Mouse (Mus musculus): ENCODE data around the gene D630003M21Rik. TPM values are rescaled to one million over a fixed set of nuclear protein-coding genes. Genes with fewer than 3 reads are reported as not detected.

Gene D630003M21Rik
- polyA plus RNA-seq, 1 experiment from 2014 or later = 1.9 TPM

- Histone ChIP-seq H3K4me3 (ENCODE audit: low read length) (no peak overlapping the region), H3K36me3 (ENCODE audit: control insufficient read depth, insufficient read depth, low read length) (no peaks in the 10 kb centered on the region), H3K4me2 (ENCODE audit: low read length) (no peak overlapping the region), H3K9ac (ENCODE audit: low read depth, low read length) (no peak overlapping the region), H3K4me1 (ENCODE audit: control insufficient read depth, insufficient read depth, low read depth, low read length) (no peaks in the 10 kb centered on the region; the same call in 1 of the 2 replicates), H3K27ac (ENCODE audit: low read depth, low read length) (no peak overlapping the region), H3K9me3 (ENCODE audit: control insufficient read depth, low read length) (no peaks in the 10 kb centered on the region), H3K27me3 (replicated peaks; ENCODE audit: control insufficient read depth, insufficient read depth, low read length) (no peaks in the 10 kb centered on the region)
- no peak for ATAC-seq
- WGBS = 74% methylated on average over 6 of the region's 6 CpGs
Measured at GRCm38 (mm10) chr2:158169351-158169750, 59.7 kb downstream of the D630003M21Rik start.

DNA sequence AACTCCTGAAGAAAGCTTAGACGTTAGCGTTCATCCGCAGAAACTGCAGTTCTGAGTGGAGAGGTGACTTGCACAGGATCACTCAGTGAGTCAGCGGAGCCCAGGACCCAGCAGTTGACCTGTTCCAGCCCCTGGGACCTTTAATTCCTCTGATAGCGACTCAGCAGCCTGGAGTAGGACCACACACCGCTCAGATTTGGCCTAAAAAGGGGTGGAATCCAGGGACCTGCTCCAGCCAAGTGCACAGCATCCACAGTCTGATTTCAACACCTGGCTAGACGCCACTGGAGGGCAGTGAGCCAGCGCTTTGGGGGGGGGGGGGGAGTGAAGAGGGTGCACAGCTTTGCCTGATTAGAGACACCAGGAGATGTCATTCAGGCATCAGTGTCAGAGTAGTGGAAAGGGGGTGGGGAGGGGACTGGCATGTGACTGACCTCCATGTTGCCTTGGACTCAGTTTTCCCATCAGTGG is 60.2 kb downstream of the D630003M21Rik start:
- ATAC-seq = no peak
- H3K27me3 ChIP-seq (replicated peaks; ENCODE audit: control insufficient read depth, insufficient read depth, low read length) = no peaks in the 10 kb centered on the region
- H3K4me1 ChIP-seq (ENCODE audit: control insufficient read depth, insufficient read depth, low read depth, low read length) = no peaks in the 10 kb centered on the region; the same call in 1 of the 2 replicates
- no peak overlapping the region for H3K9ac ChIP-seq (ENCODE audit: low read depth, low read length)
- no peak overlapping the region for H3K27ac ChIP-seq (ENCODE audit: low read depth, low read length)
- no peak overlapping the region for H3K4me3 ChIP-seq (ENCODE audit: low read length)
- no peaks in the 10 kb centered on the region for H3K9me3 ChIP-seq (ENCODE audit: control insufficient read depth, low read length)
- WGBS = 60% methylated on average over 8 of the region's 8 CpGs
- H3K36me3 ChIP-seq (ENCODE audit: control insufficient read depth, insufficient read depth, low read length) = no peaks in the 10 kb centered on the region
- no peak overlapping the region for H3K4me2 ChIP-seq (ENCODE audit: low read length)

- Histone ChIP-seq H3K27ac (ENCODE audit: low read depth, low read length) (no peak overlapping the region), H3K36me3 (ENCODE audit: control insufficient read depth, insufficient read depth, low read length) (no peaks in the 10 kb centered on the region), H3K9ac (ENCODE audit: low read depth, low read length) (no peak overlapping the region), H3K4me3 (ENCODE audit: low read length) (no peak overlapping the region), H3K4me2 (ENCODE audit: low read length) (no peak overlapping the region), H3K4me1 (ENCODE audit: control insufficient read depth, insufficient read depth, low read depth, low read length) (no peaks in the 10 kb centered on the region; the same call in 1 of the 2 replicates), H3K27me3 (replicated peaks; ENCODE audit: control insufficient read depth, insufficient read depth, low read length) (no peaks in the 10 kb centered on the region), H3K9me3 (ENCODE audit: control insufficient read depth, low read length) (no peaks in the 10 kb centered on the region)
- no peak for ATAC-seq
- WGBS = 54% methylated on average over 9 of the region's 9 CpGs
Measured at GRCm38 (mm10) chr2:158167496-158168205, 61.4 kb downstream of the D630003M21Rik start.

- no peak for ATAC-seq
- 77% methylated on average over 7 of the region's 7 CpGs for WGBS
- no peaks in the 10 kb centered on the region for H3K27me3 ChIP-seq (replicated peaks; ENCODE audit: control insufficient read depth, insufficient read depth, low read length)
- H3K4me2 ChIP-seq (ENCODE audit: low read length) = no peak overlapping the region
- H3K9ac ChIP-seq (ENCODE audit: low read depth, low read length) = no peak overlapping the region
- no peak overlapping the region for H3K27ac ChIP-seq (ENCODE audit: low read depth, low read length)
- H3K4me3 ChIP-seq (ENCODE audit: low read length) = no peak overlapping the region
- H3K36me3 ChIP-seq (ENCODE audit: control insufficient read depth, insufficient read depth, low read length) = no peaks in the 10 kb centered on the region
- no peaks in the 10 kb centered on the region for H3K9me3 ChIP-seq (ENCODE audit: control insufficient read depth, low read length)
- no peaks in the 10 kb centered on the region; the same call in 1 of the 2 replicates for H3K4me1 ChIP-seq (ENCODE audit: control insufficient read depth, insufficient read depth, low read depth, low read length)
Measured at GRCm38 (mm10) chr2:158166628-158167027, 62.4 kb downstream of the D630003M21Rik start.

DNA sequence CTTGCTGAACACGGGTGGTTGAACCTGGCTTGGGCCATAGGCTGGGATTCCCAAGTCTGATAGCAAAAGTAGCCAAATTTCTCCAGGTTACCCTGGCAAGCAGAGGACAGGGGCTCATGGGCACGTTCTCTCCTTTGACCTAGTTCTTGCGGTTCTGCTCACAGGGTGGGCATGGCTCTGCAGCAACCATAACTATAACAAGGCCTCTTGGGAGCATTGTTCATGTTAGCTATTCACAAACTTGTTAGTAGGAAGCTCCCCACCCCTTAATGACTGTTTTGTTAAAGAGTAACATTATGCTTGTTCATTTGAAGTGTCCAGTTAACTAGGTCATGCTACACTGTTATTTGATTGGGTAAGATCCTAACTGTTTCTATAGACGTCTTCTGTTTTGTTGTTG is 63.2 kb downstream of the D630003M21Rik start:
- no peak for ATAC-seq
- Histone ChIP-seq H3K4me1 (ENCODE audit: control insufficient read depth, insufficient read depth, low read depth, low read length) (no peaks in the 10 kb centered on the region; the same call in 1 of the 2 replicates), H3K4me2 (ENCODE audit: low read length) (no peak overlapping the region), H3K27ac (ENCODE audit: low read depth, low read length) (no peak overlapping the region), H3K9ac (ENCODE audit: low read depth, low read length) (no peak overlapping the region), H3K36me3 (ENCODE audit: control insufficient read depth, insufficient read depth, low read length) (no peaks in the 10 kb centered on the region), H3K4me3 (ENCODE audit: low read length) (no peak overlapping the region), H3K27me3 (replicated peaks; ENCODE audit: control insufficient read depth, insufficient read depth, low read length) (no peaks in the 10 kb centered on the region), H3K9me3 (ENCODE audit: control insufficient read depth, low read length) (no peaks in the 10 kb centered on the region)
- WGBS = 83% methylated on average over 4 of the region's 4 CpGs

DNA sequence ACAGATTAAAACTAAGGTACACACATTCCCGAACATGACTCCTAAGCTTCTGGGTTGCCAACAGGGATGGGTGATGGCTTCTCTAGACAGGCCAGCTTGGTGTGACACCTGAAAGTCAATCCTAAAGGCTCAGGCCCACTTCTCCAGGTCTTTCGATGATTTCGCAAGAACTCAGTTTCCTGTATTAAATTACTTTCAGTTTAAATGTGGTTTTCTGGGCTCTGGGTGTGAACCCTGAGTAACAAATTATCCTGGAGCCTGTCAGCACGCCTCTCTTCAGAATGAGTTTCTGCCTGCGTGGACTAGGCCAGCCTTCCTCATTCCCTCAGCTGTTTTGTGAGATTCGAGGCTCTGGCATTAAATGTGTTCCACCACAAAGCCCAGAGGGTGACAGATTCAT is 66.0 kb downstream of the D630003M21Rik start:
- Histone ChIP-seq H3K4me1 (ENCODE audit: control insufficient read depth, insufficient read depth, low read depth, low read length) (no peaks in the 10 kb centered on the region; the same call in 1 of the 2 replicates), H3K27ac (ENCODE audit: low read depth, low read length) (no peak overlapping the region), H3K4me3 (ENCODE audit: low read length) (no peak overlapping the region), H3K36me3 (ENCODE audit: control insufficient read depth, insufficient read depth, low read length) (no peaks in the 10 kb centered on the region), H3K27me3 (replicated peaks; ENCODE audit: control insufficient read depth, insufficient read depth, low read length) (no peaks in the 10 kb centered on the region), H3K9ac (ENCODE audit: low read depth, low read length) (no peak overlapping the region), H3K4me2 (ENCODE audit: low read length) (no peak overlapping the region), H3K9me3 (ENCODE audit: control insufficient read depth, low read length) (no peaks in the 10 kb centered on the region)
- no peak for ATAC-seq
- WGBS = 79% methylated on average over 6 of the region's 6 CpGs

DNA sequence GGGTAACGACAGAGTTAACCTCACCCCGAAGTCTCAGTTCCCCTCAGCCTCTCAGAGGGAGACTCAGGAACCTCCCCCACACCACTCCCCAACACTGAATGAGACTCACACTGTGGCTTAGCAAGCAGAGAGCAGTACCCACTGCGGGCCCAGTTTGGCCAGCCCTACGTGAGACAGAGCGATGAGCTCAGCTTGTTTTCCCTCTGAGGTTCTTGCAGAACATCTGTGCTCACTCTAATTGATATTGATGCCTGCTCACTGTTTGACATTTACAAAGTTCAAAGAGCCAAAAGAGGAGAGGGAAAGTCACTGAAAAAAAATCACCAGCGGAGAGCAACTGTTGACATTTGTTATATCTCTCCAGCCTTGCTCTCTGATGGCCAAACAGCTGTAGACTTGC is 67.3 kb downstream of the D630003M21Rik start:
- Histone ChIP-seq H3K27me3 (replicated peaks; ENCODE audit: control insufficient read depth, insufficient read depth, low read length) (no peaks in the 10 kb centered on the region), H3K36me3 (ENCODE audit: control insufficient read depth, insufficient read depth, low read length) (no peaks in the 10 kb centered on the region), H3K9ac (ENCODE audit: low read depth, low read length) (no peak overlapping the region), H3K4me1 (ENCODE audit: control insufficient read depth, insufficient read depth, low read depth, low read length) (no peaks in the 10 kb centered on the region; the same call in 1 of the 2 replicates), H3K9me3 (ENCODE audit: control insufficient read depth, low read length) (no peaks in the 10 kb centered on the region), H3K4me2 (ENCODE audit: low read length) (no peak overlapping the region), H3K4me3 (ENCODE audit: low read length) (no peak overlapping the region), H3K27ac (ENCODE audit: low read depth, low read length) (no peak overlapping the region)
- 83% methylated on average over 6 of the region's 6 CpGs for WGBS
- no peak for ATAC-seq

- WGBS = 36% methylated on average over 7 of the region's 7 CpGs
Measured at GRCm38 (mm10) chr2:158159376-158160235, 69.4 kb downstream of the D630003M21Rik start.

GRCm38 (mm10) chr2:158157654-158158053 is 71.4 kb downstream of the D630003M21Rik start:
- no peaks in the 10 kb centered on the region for H3K27me3 ChIP-seq (replicated peaks; ENCODE audit: control insufficient read depth, insufficient read depth, low read length)
- H3K4me3 ChIP-seq (ENCODE audit: low read length) = no peak overlapping the region
- no peak overlapping the region for H3K4me2 ChIP-seq (ENCODE audit: low read length)
- no peaks in the 10 kb centered on the region for H3K9me3 ChIP-seq (ENCODE audit: control insufficient read depth, low read length)
- WGBS = 46% methylated on average over 8 of the region's 8 CpGs
- ATAC-seq = no peak
- no peak overlapping the region for H3K27ac ChIP-seq (ENCODE audit: low read depth, low read length)
- no peaks in the 10 kb centered on the region for H3K36me3 ChIP-seq (ENCODE audit: control insufficient read depth, insufficient read depth, low read length)
- no peaks in the 10 kb centered on the region; the same call in 1 of the 2 replicates for H3K4me1 ChIP-seq (ENCODE audit: control insufficient read depth, insufficient read depth, low read depth, low read length)
- H3K9ac ChIP-seq (ENCODE audit: low read depth, low read length) = no peak overlapping the region

More at GRCm38 (mm10) chr2:158159376-158160235, 69.4 kb downstream of the D630003M21Rik start:
- H3K27ac ChIP-seq (ENCODE audit: low read depth, low read length) = no peak overlapping the region
- no peaks in the 10 kb centered on the region for H3K4me1 ChIP-seq (ENCODE audit: control insufficient read depth, insufficient read depth, low read depth, low read length)
- H3K9ac ChIP-seq (ENCODE audit: low read depth, low read length) = no peak overlapping the region
- H3K9me3 ChIP-seq (ENCODE audit: control insufficient read depth, low read length) = no peaks in the 10 kb centered on the region
- no peak overlapping the region for H3K4me3 ChIP-seq (ENCODE audit: low read length)
- ATAC-seq = no peak
- no peaks in the 10 kb centered on the region for H3K27me3 ChIP-seq (replicated peaks; ENCODE audit: control insufficient read depth, insufficient read depth, low read length)
- H3K4me2 ChIP-seq (ENCODE audit: low read length) = no peak overlapping the region
- no peaks in the 10 kb centered on the region for H3K36me3 ChIP-seq (ENCODE audit: control insufficient read depth, insufficient read depth, low read length)
